ENCODE assay signal across 9 mouse cellular contexts in genomic region chr6:3967676-3968626, GRCm38 (mm10). TPM values are rescaled to one million over a fixed set of nuclear protein-coding genes. Genes with fewer than 3 reads are reported as not detected.
DNase-seq lines count a peak whose midpoint lies in the region; ATAC-seq and TF ChIP-seq lines count a peak whose summit lies in the region.
"Had no signal": no experiment of that assay in that cellular context is flagged by ENCODE, and none has a peak within 500 bp of the region (broad histone marks: within the 10 kb centered on the region; RNA-seq: fewer than 3 reads in every experiment).

No protein-coding gene starts in this region.

- H3K9ac ChIP-seq in embryonic facial prominence, embryonic 11.5 days (replicated peaks; ENCODE audit: low read length) = peak overlapping the region; percentile 22; the same call in 1 of the 2 replicates
- H3K9ac ChIP-seq in neural tube, embryonic 13.5 days = no peak overlapping the region

- no peaks in the 10 kb centered on the region; the same call in 1 of the 2 replicates for H3K27me3 ChIP-seq in embryonic facial prominence, embryonic 11.5 days (ENCODE audit: control insufficient read depth, insufficient read depth, low read length)
- peaks cover 3% of the 10 kb centered on the region; the same call in 1 of the 2 replicates for H3K27me3 ChIP-seq in neural tube, embryonic 13.5 days

- no peaks in the 10 kb centered on the region for H3K4me1 ChIP-seq in embryonic facial prominence, embryonic 11.5 days (ENCODE audit: control insufficient read depth, insufficient read depth, low read length)
- H3K4me1 ChIP-seq in neural tube, embryonic 13.5 days (replicated peaks) = no peaks in the 10 kb centered on the region; the same call in 1 of the 2 replicates

- H3K9me3 ChIP-seq in embryonic facial prominence, embryonic 11.5 days (replicated peaks; ENCODE audit: control insufficient read depth, low read length) = no peaks in the 10 kb centered on the region
- no peaks in the 10 kb centered on the region for H3K9me3 ChIP-seq in neural tube, embryonic 13.5 days

- DNase-seq in layer of hippocampus, adult 2 months (ENCODE audit: low spot score in 2 of 2) = no peak
- DNase-seq in layer of hippocampus, adult 9-11 months = no peak
- DNase-seq in embryonic facial prominence, embryonic 11.5 days (ENCODE audit: low spot score) = peak; percentile 4
- DNase-seq in heart, adult 9 months (ENCODE audit: low spot score in 2 of 2) = peak; percentile 31 to 32
- DNase-seq in kidney, adult 18-20 months = peak; percentile 21
- peak; percentile 26 to 39 for DNase-seq in lung, adult 18-20 months
- DNase-seq in T-cell, adult 2 months (ENCODE audit: low spot score) = no peak

- 28% methylated on average over 31 of the region's 31 CpGs for WGBS in embryonic facial prominence, embryonic 11.5 days
- WGBS in neural tube, embryonic 13.5 days = 31% methylated on average over 31 of the region's 31 CpGs

- no peak for TF ChIP-seq CTCF in layer of hippocampus, adult 2 months (conservative IDR thresholded peaks at IDR 0.05)

- H3K27ac ChIP-seq in layer of hippocampus, adult 2 months = no peak overlapping the region
- H3K27ac ChIP-seq in embryonic facial prominence, embryonic 11.5 days (replicated peaks; ENCODE audit: low read depth, low read length) = no peak overlapping the region
- H3K27ac ChIP-seq in neural tube, embryonic 13.5 days (replicated peaks) = no peak overlapping the region

- no peak for ATAC-seq in embryonic facial prominence, embryonic 11.5 days (replicated peaks; ENCODE audit: insufficient number of reproducible peaks, low FRiP score, low TSS enrichment, low read depth)
- ATAC-seq in neural tube, embryonic 13.5 days (ENCODE audit: low read depth) = no peak

- H3K4me2 ChIP-seq in embryonic facial prominence, embryonic 11.5 days (ENCODE audit: low read depth, low read length) = peak overlapping the region; percentile 16; the same call in 1 of the 2 replicates
- H3K4me2 ChIP-seq in neural tube, embryonic 13.5 days = peak overlapping the region; percentile 41

- peak overlapping the region; percentile 30; the same call in 1 of the 2 replicates for H3K4me3 ChIP-seq in layer of hippocampus, adult 2 months
- no peak overlapping the region for H3K4me3 ChIP-seq in embryonic facial prominence, embryonic 11.5 days (ENCODE audit: low read depth, low read length)
- peak overlapping the region; percentile 12; the same call in 1 of the 2 replicates for H3K4me3 ChIP-seq in neural tube, embryonic 13.5 days

- H3K36me3 ChIP-seq in embryonic facial prominence, embryonic 11.5 days (replicated peaks; ENCODE audit: control insufficient read depth, insufficient read depth, low read depth, low read length) = no peaks in the 10 kb centered on the region
- no peaks in the 10 kb centered on the region for H3K36me3 ChIP-seq in neural tube, embryonic 13.5 days

RNA-seq across cellular contexts. Expression of gene Tfpi2, which starts 20.8 kb away (rescaled TPM):
- total RNA-seq in layer of hippocampus, adult 2 months (2021) = not detected
- 1.2 and 1.4 TPM in 2 replicates for polyA plus RNA-seq in embryonic facial prominence, embryonic 11.5 days (2014; fragmentation: Nextera tagmentation; extraction: Ambion mirVana)
- 0.17 and 0.25 TPM in 2 replicates for polyA plus RNA-seq in neural tube, embryonic 13.5 days (2015; fragmentation: Nextera tagmentation; extraction: Ambion mirVana)

RNA-seq across cellular contexts. Expression of gene Gngt1, which starts 25.6 kb away (rescaled TPM):
- total RNA-seq in layer of hippocampus, adult 2 months (2021) = not detected
- not detected in 2 replicates for polyA plus RNA-seq in embryonic facial prominence, embryonic 11.5 days (2014; fragmentation: Nextera tagmentation; extraction: Ambion mirVana)
- not detected in 2 replicates for polyA plus RNA-seq in neural tube, embryonic 13.5 days (2015; fragmentation: Nextera tagmentation; extraction: Ambion mirVana)
- polyA plus RNA-seq: frontal cortex, adult 2 months had no signal

RNA-seq across cellular contexts. Expression of gene Gng11, which starts 35.8 kb away (rescaled TPM):
- total RNA-seq in layer of hippocampus, adult 2 months (2021) = 10 to 100 TPM; 10.3 to 12.0 TPM
- polyA plus RNA-seq in embryonic facial prominence, embryonic 11.5 days (2014; fragmentation: Nextera tagmentation; extraction: Ambion mirVana) = 62.5 and 62.7 TPM in 2 replicates
- 39.0 and 42.3 TPM in 2 replicates for polyA plus RNA-seq in neural tube, embryonic 13.5 days (2015; fragmentation: Nextera tagmentation; extraction: Ambion mirVana)

Comparison
In these comparisons a context has a peak if more than half of its experiments do, and no peak if none do; other contexts are left out.
1. DNase-seq: peak in embryonic facial prominence, embryonic 11.5 days (single experiment), heart, adult 9 months (2 of 2), kidney, adult 18-20 months (single experiment) and lung, adult 18-20 months (2 of 2); none in layer of hippocampus, adult 2 months (0 of 2), layer of hippocampus, adult 9-11 months (single experiment) and T-cell, adult 2 months (single experiment).